Mouse (Mus musculus): ENCODE measurements at regions not wholly inside any gene's neighbourhood (a gene's known extent, or its start where the extent isn't known, plus 50 kb on each side); places are given as distances from the start of the nearest gene placed in this dataset.

- DNase-seq = no peak
Observed at GRCm38 (mm10) chr9:87452571-87452970, 197.2 kb upstream of the Cep162 start.

- DNase-seq = no peak
Observed at GRCm38 (mm10) chr9:87443467-87444235, 188.3 kb upstream of the Cep162 start.

- DNase-seq = no peak
Observed at GRCm38 (mm10) chr9:87432072-87432471, 176.7 kb upstream of the Cep162 start.

GRCm38 (mm10) chr9:87431523-87431922, 176.2 kb upstream of the Cep162 start:
- DNase-seq = no peak

GRCm38 (mm10) chr9:87425201-87425600, 169.9 kb upstream of the Cep162 start:
- peak; percentile 6 to 16 for DNase-seq

GRCm38 (mm10) chr9:87421175-87421574, 165.8 kb upstream of the Cep162 start:
- no peak for DNase-seq

GRCm38 (mm10) chr9:87419376-87419775, 164.0 kb upstream of the Cep162 start:
- peak; percentile 33 to 36 for DNase-seq

- DNase-seq = no peak
Observed at GRCm38 (mm10) chr9:87412894-87413293, 157.6 kb upstream of the Cep162 start.

- no peak for DNase-seq
Observed at GRCm38 (mm10) chr9:87411044-87411443, 155.7 kb upstream of the Cep162 start.

GRCm38 (mm10) chr9:87409736-87410135, 154.4 kb upstream of the Cep162 start:
- no peak for DNase-seq

- DNase-seq = no peak
Observed at GRCm38 (mm10) chr9:87408805-87409204, 153.5 kb upstream of the Cep162 start.

- DNase-seq = no peak
Observed at GRCm38 (mm10) chr9:87406476-87406875, 151.1 kb upstream of the Cep162 start.

GRCm38 (mm10) chr9:87405115-87405720, 149.9 kb upstream of the Cep162 start:
- DNase-seq = no peak

- DNase-seq = no peak
Observed at GRCm38 (mm10) chr9:87402010-87402409, 146.7 kb upstream of the Cep162 start.

GRCm38 (mm10) chr9:87387516-87387915, 132.2 kb upstream of the Cep162 start:
- DNase-seq = no peak

GRCm38 (mm10) chr9:87383513-87383912, 128.2 kb upstream of the Cep162 start:
- no peak for DNase-seq

- no peak for DNase-seq
Observed at GRCm38 (mm10) chr9:87377921-87378320, 122.6 kb upstream of the Cep162 start.

- DNase-seq = no peak
Observed at GRCm38 (mm10) chr9:87376731-87377310, 121.5 kb upstream of the Cep162 start.

GRCm38 (mm10) chr9:87372251-87372905, 117.0 kb upstream of the Cep162 start:
- DNase-seq = no peak

GRCm38 (mm10) chr9:87369059-87369458, 113.7 kb upstream of the Cep162 start:
- DNase-seq = no peak

- no peak for DNase-seq
Observed at GRCm38 (mm10) chr9:87347008-87347407, 91.7 kb upstream of the Cep162 start.

GRCm38 (mm10) chr9:87346278-87346882, 91.0 kb upstream of the Cep162 start:
- no peak for DNase-seq

- DNase-seq = no peak
Observed at GRCm38 (mm10) chr9:87341438-87341837, 86.1 kb upstream of the Cep162 start.
